Mouse (Mus musculus) embryonic facial prominence, embryonic 11.5 days (tissue): ENCODE results near the gene Ssr1. TPM values are rescaled to one million over a fixed set of nuclear protein-coding genes. Genes with fewer than 3 reads are reported as not detected.

Experiments used
- ATAC-seq: fragments of 200-750 bp; cut with Nextera tagmentation; replicated peaks from 2 replicates; pipeline ENCODE4 v1.8.0; 2017; ENCODE audit warnings: low read depth; ENCODE audit not compliant: insufficient number of reproducible peaks, low FRiP score, low TSS enrichment
- DNase-seq: peaks from one replicate; pipeline ENCODE4 v3.0.0-alpha.2; 2015; ENCODE audit warnings: low spot score
- H3K27ac ChIP-seq: fragments of 300-500 bp; sonication (generic); replicated peaks from 2 replicates; pipeline ENCODE4 v1.5.1; 2014; ENCODE audit warnings: mild to moderate bottlenecking, low read depth, low read length, control low read depth
- H3K27me3 ChIP-seq: fragments of 300-500 bp; sonication (generic); 2 replicates; pipeline ENCODE4 v1.6.1; 2014; ENCODE audit warnings: mild to moderate bottlenecking, low read length, moderate library complexity, mixed read lengths; ENCODE audit not compliant: control insufficient read depth, insufficient read depth
- H3K36me3 ChIP-seq: fragments of 300-500 bp; sonication (generic); replicated peaks from 2 replicates; pipeline ENCODE4 v1.6.1; 2014; ENCODE audit warnings: low read depth, mild to moderate bottlenecking, low read length, moderate library complexity, mixed read lengths; ENCODE audit not compliant: control insufficient read depth, insufficient read depth
- H3K4me1 ChIP-seq: fragments of 300-500 bp; sonication (generic); 2 replicates; pipeline ENCODE4 v1.6.1; 2014; ENCODE audit warnings: low read length, mixed read lengths; ENCODE audit not compliant: control insufficient read depth, insufficient read depth
- H3K4me2 ChIP-seq: fragments of 300-500 bp; sonication (generic); 2 replicates; pipeline ENCODE4 v1.6.1; 2014; ENCODE audit warnings: low read depth, mild to moderate bottlenecking, control low read depth, low read length, moderate library complexity
- H3K4me3 ChIP-seq: fragments of 300-500 bp; sonication (generic); 2 replicates; pipeline ENCODE4 v1.5.1; 2014; ENCODE audit warnings: low read depth, low read length, control low read depth
- H3K9ac ChIP-seq: fragments of 300-500 bp; sonication (generic); replicated peaks from 2 replicates; pipeline ENCODE4 v1.6.1; 2014; ENCODE audit warnings: mild to moderate bottlenecking, control low read depth, low read length
- H3K9me3 ChIP-seq: fragments of 300-500 bp; sonication (generic); replicated peaks from 2 replicates; pipeline ENCODE4 v1.6.1; 2016; ENCODE audit warnings: mild to moderate bottlenecking, low read length, inconsistent platforms, mixed read lengths; ENCODE audit not compliant: control insufficient read depth
- whole genome bisulfite sequencing: fragments of 180-500 bp; shearing (Covaris S2); extraction: QIAGEN DNeasy Blood & Tissue Kit; methylation state at CpG from one replicate; pipeline ENCODE4 v1.1.7; 2014; 5-methylcytosine and 5-hydroxymethylcytosine counted together
- polyA plus RNA-seq: library from polyadenylated mRNA; unstranded; fragments of >200 nt; fragmentation: Nextera tagmentation; extraction: Ambion mirVana; gene quantifications from 2 replicates; pipeline ENCODE4 v1.2.1, GENCODE M21; 2014

The Ssr1 gene
- polyA plus RNA-seq, 1 experiment from 2014 or later = 137 TPM

DNA sequence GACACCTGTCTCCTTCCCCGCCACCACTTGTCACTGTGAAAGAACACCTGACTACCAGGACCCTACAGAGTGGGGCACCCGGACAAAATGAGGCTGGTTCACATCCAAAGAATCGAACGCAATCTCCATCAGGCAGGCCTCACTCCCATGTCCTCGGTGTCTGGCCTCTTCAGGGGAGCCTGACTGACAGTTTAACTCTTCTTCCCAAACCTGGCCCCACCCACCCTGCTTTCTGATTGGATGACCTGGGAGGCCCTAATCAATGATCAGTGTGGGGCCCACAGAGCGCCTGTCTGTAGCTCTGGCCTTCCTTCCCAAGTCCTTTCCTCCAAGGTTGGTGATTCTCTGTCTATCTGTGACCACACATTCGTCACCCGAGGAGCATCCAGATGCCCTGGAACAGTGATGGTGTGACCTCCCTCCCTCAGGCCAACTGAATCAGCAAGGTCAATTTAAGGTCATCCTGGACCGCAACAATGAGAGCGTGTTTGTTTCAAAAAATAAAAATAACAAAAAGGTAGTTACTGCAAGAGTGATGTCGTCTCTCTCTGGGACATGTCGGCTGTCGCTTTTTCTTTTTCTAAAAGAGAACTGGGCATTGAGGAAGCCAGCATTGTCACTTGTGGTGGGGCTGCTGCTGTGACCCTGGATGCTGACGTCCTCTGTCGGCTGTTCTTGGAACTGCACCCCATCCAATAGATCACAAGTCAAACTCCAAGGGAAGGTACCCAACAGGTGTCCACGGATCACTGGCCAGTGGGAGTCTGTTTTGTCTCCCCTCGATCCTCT, 28.7 kb downstream of the Ssr1 start:
- Histone ChIP-seq H3K9me3 (no peaks in the 10 kb centered on the region), H3K4me2 (no peak overlapping the region), H3K27me3 (no peaks in the 10 kb centered on the region), H3K27ac (no peak overlapping the region), H3K9ac (no peak overlapping the region), H3K4me3 (no peak overlapping the region), H3K4me1 (peaks cover 5% of the 10 kb centered on the region; the same call in 1 of the 2 replicates), H3K36me3 (no peaks in the 10 kb centered on the region)
- 30% methylated on average over 17 of the region's 17 CpGs for WGBS
- no peak for ATAC-seq
- no peak for DNase-seq

DNA sequence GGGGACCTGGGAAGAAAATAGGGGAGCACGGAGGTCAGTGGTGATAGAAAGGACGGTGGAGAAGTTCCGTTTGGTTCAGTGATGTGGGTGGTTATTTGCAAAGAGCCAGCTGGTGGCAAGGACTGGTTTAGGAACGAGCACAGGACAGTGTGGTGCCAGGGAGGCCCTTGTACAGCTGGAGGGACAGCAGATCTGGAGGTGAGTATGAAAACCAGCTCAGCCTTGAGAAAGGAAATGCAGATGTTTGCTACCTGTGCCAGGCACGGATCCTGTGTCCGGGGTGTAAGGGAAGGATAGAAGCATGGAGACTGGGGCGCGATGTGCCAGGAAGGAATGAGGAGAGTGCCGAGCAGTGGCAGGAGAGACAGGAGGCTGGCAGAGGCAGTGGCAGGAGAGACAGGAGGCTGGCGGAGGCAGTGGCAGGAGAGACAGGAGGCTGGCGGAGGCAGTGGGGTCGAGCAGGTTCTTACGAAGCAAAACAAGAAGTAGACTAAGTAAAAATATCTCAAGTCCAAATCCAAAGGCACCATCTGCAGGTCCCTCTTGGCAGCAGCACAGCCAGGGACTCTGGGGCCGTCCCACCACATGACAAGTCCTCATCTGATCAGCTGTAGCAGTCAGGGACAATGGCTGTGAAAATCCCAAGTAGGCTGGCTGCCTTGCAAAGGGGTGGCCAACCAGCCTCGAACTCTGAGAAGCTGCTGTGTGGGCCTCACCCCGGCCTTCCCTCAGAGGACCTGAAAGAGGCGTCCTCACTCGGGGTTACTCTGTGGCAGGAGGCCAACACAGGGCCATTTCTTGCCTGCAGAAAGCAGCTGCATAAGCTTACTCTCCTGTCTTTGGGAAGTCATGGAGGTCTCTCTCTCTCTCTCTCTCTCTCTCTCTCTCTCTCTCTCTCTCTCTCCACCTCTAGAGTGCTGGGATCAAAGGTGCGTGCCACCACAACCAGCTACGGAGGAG, 29.6 kb downstream of the Ssr1 start:
- peak overlapping the region; percentile 52; the same call in 1 of the 2 replicates for H3K9ac ChIP-seq
- H3K36me3 ChIP-seq = no peaks in the 10 kb centered on the region
- DNase-seq (no peak), ATAC-seq (no peak)
- H3K27ac ChIP-seq = no peak overlapping the region
- no peaks in the 10 kb centered on the region for H3K27me3 ChIP-seq
- 40% methylated on average over 20 of the region's 20 CpGs for WGBS
- H3K4me2 ChIP-seq = peak overlapping the region; percentile 37
- no peaks in the 10 kb centered on the region for H3K9me3 ChIP-seq
- peaks cover 5% of the 10 kb centered on the region; the same call in 1 of the 2 replicates for H3K4me1 ChIP-seq
- no peak overlapping the region for H3K4me3 ChIP-seq

DNA sequence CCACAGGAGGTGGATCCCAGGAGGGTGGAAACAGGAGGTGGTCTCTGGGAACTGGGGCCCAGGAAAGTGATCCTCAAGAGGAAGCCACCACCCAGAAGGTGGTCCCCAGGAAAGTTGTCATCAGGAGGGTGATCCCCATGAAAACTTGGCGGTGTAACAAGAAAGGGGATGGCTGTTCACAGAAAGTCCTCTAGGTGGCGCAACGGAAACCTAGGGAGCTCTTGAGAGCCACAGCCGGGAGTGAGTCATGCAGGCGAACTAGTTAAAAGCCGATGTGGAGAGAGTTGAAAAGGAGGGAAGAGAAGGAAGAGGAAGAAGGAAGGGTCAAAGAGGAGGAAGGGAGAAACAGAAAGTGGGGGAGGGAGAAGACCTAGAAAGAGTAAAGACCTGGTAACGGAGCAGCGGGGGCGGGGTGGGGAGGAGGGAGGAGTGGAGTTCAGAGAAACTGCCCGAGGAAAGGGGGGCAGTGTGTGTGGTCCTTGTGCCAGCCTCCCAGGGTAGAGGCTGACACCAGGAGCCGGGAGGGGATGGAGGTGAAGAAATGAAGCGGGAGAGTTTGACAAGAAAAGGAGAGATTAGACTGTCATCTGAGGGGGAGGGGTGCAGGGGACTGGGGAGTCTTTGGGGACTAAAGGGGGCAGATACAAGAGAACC, 30.5 kb downstream of the Ssr1 start:
- ATAC-seq (no peak), DNase-seq (peak; percentile 95)
- Histone ChIP-seq H3K9me3 (no peaks in the 10 kb centered on the region), H3K27me3 (no peaks in the 10 kb centered on the region), H3K9ac (peak overlapping the region; percentile 52; the same call in 1 of the 2 replicates), H3K4me1 (peaks cover 5% of the 10 kb centered on the region; the same call in 1 of the 2 replicates), H3K27ac (no peak overlapping the region), H3K36me3 (no peaks in the 10 kb centered on the region), H3K4me2 (peak overlapping the region; percentile 37), H3K4me3 (peak overlapping the region; percentile 24)
- 1% methylated on average over 12 of the region's 12 CpGs for WGBS

- ATAC-seq = no peak
- H3K27me3 ChIP-seq = no peaks in the 10 kb centered on the region
Measured at GRCm38 (mm10) chr13:37962541-37962940, 31.5 kb downstream of the Ssr1 start.

DNA sequence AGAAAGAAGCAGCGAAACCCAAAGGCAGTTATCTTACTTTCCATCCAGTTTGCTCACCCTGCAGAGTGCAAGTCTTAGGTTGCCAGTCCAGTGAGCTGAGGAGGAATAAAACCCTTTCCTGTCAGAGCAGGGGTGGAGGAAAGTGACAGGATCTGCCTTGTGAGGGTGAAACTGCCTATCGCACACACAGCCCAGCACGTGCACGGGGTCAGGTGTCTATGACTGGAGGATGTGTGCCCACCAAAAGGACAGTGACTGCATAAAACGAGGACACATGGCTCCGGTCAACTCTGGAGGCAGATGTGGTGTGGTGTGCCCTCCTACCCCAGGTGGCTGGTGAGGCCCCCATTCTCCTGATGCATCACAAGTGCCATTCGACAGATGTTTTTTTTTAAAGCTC, 34.1 kb downstream of the Ssr1 start:
- DNase-seq (no peak), ATAC-seq (no peak)
- WGBS = 86% methylated on average over 7 of the region's 7 CpGs
- Histone ChIP-seq H3K36me3 (no peaks in the 10 kb centered on the region), H3K4me1 (peaks cover 5% of the 10 kb centered on the region; the same call in 1 of the 2 replicates), H3K4me2 (no peak overlapping the region), H3K9ac (no peak overlapping the region), H3K27me3 (no peaks in the 10 kb centered on the region), H3K4me3 (no peak overlapping the region), H3K27ac (no peak overlapping the region), H3K9me3 (no peaks in the 10 kb centered on the region)

More at GRCm38 (mm10) chr13:37962541-37962940, 31.5 kb downstream of the Ssr1 start:
- Histone ChIP-seq H3K4me3 (no peak overlapping the region), H3K36me3 (no peaks in the 10 kb centered on the region), H3K4me2 (no peak overlapping the region), H3K9me3 (no peaks in the 10 kb centered on the region), H3K27ac (no peak overlapping the region), H3K9ac (no peak overlapping the region), H3K4me1 (peaks cover 5% of the 10 kb centered on the region; the same call in 1 of the 2 replicates)
- no peak for DNase-seq
- WGBS = 84% methylated on average over 9 of the region's 9 CpGs

- no peaks in the 10 kb centered on the region for H3K27me3 ChIP-seq
- H3K4me3 ChIP-seq = no peak overlapping the region
- no peaks in the 10 kb centered on the region for H3K36me3 ChIP-seq
- ATAC-seq = no peak
- H3K9me3 ChIP-seq = no peaks in the 10 kb centered on the region
- H3K27ac ChIP-seq = no peak overlapping the region
- 79% methylated on average over 15 of the region's 15 CpGs for WGBS
- H3K4me1 ChIP-seq = peaks cover 5% of the 10 kb centered on the region; the same call in 1 of the 2 replicates
- H3K9ac ChIP-seq = no peak overlapping the region
- no peak for DNase-seq
- no peak overlapping the region for H3K4me2 ChIP-seq
Measured at GRCm38 (mm10) chr13:37959239-37959907, 34.6 kb downstream of the Ssr1 start.

GRCm38 (mm10) chr13:37958498-37959238, 35.3 kb downstream of the Ssr1 start:
- Histone ChIP-seq H3K27ac (no peak overlapping the region), H3K9ac (no peak overlapping the region), H3K4me1 (no peaks in the 10 kb centered on the region), H3K4me3 (no peak overlapping the region), H3K9me3 (no peaks in the 10 kb centered on the region), H3K4me2 (no peak overlapping the region), H3K36me3 (no peaks in the 10 kb centered on the region), H3K27me3 (no peaks in the 10 kb centered on the region)
- ATAC-seq (no peak), DNase-seq (no peak)
- 90% methylated on average over 18 of the region's 18 CpGs for WGBS
